Mouse (Mus musculus) naive thymus-derived CD4-positive, alpha-beta T cell, adult 2 months (primary cell): Measurements from ENCODE around the gene Fut7.
A peak's percentile ranks its signal among the peaks of the same experiment; 100 is the strongest.

ENCODE experiments used
- DNase-seq: peaks from one replicate; pipeline ENCODE4 v3.0.0-alpha.2; 2011; ENCODE audit warnings: low read depth

Fut7 gene

GRCm38 (mm10) chr2:25460135-25460534 lies 37.1 kb downstream of the Fut7 start:
- no peak for DNase-seq

- DNase-seq: peak; percentile 99
Measured at GRCm38 (mm10) chr2:25460551-25461309, 37.7 kb downstream of the Fut7 start, which contains the start of gene Paxx. Paxx (minus strand) TSS chr2:25461094.

DNA sequence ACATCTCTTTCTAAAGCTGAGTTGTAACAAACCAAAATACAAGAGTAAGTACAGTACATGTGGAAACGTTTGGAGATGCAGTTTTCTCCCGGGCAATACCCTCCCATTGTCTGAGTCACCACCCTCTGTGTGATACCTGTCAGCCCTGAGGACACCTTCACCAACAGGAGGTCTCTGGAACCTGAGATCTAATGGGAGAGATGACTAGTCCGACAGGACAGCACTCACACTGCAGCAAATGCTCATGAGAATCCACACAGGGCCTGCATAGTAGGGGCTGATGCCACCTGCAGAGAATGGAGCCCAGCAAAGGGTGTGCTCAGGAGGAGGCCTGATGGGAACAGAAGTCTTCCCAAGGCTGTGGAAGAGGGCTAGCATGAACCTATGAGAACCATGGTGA lies 38.3 kb downstream of the Fut7 start:
- DNase-seq: no peak

DNA sequence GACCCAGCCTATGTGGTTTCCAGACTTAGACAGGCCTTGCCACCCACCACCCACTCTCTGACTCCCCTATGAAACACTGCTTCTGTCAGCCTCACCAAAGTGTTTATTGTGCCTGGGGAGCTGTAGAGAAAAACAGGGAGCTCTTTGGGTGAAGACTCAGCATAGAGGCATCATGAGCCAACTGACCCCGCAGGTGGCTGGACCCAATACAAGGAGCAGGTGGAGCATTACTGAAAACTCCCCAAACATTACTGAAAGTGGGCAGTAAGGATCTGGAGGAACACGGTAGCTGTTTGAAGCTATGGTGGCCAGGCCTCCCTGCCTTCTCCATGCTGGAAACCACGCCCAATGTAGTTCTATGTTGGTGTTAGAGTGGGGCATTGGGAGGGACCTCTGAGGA lies 40.6 kb downstream of the Fut7 start:
- peak; percentile 18 for DNase-seq

DNA sequence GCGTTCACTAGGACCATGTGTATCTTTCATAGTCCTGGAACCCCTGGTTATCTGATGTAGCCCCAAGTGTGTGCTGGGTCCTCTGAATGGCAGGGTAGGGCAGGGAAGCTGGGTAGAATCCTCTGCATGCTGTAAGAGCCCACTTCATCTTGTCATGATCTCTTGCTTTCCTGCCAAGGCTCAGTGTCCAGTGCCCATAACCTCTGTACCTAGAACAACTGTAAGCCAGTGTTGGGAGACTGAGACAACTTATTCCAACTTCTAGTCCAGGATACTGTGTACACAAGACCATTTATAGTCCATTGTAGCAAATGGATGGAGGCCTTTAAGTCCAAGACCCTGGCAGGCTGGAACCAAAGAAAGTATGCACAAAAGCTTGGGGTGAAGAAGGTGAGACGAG lies 42.2 kb downstream of the Fut7 start:
- DNase-seq: no peak

GRCm38 (mm10) chr2:25465816-25466635 lies 43.0 kb downstream of the Fut7 start:
- peak; percentile 83 for DNase-seq

DNA sequence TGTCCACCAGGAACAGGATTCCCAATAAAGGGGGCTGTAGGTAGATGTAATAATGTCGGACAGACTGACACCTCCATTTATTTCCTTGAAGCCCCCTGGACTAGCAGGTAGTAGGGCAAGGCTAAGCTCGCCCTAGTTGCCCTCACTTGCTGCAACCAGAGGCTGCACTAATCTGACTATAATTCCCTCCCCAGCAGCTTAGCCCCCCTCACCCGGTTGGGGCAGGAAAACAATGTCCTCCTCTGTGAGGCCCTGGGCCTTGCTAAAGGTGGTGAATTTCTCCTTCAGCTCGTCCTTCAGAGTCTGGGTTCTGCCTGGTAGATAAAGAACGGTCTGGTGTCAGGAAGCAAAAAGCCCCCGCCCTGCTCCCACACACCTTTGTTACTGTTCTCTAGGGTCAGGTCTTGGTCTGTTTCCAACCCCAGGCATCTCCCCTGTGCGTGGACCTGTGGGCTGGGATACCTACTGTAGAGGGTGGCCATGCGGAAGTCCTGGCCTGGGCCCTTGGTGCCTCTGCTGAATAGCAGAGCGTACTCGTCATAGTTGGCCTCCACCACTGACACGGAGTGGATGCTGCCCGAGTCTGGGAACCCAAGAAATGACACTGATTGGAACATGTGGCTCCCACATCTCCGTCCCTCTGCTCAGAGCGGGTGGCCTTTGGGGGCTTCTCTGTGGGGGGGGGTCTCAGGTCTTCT lies 44.7 kb downstream of the Fut7 start:
- DNase-seq: peak; percentile 20

DNA sequence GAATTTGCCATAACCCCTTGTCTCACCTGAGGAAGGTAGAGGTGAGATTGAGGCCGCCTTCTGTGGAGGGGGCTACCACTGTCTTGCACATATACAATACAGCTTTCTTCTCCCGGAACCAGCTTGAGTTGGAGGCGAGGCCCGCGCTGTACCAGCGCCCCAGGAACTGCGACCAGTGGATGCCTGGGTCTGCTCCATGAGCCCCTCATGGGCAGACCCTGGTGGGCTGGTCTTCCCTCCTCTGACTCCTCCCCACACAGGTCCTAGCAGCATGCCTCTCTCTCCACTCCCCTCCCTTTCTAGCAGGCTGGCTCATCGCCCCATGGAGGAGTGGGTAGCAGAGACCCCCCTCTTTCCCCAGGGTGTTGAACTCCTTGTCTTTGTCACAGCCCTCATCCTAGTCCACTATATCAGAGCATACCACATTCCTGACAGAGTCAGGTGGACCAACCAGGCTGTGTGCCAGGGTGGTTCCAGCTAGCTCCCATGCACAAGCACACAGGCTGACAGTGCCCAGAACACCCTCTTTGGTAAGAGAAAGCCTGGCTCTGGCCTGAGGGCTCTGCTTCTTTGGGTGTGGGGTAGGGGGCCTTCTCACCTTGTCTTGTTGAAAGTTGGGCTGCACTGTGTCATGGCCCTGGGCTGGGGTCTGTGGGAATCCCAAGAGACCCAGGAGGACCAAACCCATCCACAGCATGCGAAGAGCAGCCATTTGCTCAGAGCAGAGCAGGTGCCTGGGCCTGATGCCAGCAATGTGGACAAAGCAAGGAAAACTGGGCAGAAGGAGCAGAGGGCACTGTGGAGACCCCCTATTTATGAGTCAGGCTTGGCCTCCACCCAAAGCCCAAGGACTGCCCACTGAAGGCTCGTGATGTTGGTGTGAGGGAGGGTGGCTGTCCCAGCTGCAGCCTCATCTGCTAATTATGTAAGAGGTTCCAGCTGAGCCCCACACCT lies 46.2 kb downstream of the Fut7 start:
- no peak for DNase-seq

DNA sequence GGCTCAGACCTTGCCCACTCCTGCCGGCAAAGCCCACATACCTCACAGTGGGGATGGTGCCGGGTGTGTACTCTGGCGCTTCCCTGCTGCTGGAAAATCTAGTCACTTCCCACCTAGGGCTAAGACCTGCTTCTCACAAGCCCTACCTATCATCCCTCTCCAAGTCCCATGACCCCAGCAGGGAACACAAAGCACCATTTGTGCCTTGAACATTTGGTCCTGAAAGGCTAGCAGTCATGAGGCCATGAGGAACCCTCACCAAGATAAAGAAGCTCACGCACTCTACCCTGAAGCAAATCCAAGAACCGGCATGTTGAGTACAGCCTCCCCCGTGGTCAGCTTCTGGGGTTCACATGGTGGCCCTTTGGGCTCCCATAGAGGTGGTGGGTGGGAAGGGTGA lies 46.9 kb downstream of the Fut7 start, which contains the start of gene Ptgds:
Gene Ptgds, minus strand, starts transcription at position 78 of the 400 bp plus-strand sequence.
- DNase-seq: no peak

GRCm38 (mm10) chr2:25472550-25472949 lies 49.5 kb downstream of the Fut7 start:
- DNase-seq: no peak
